Mouse (Mus musculus) embryonic facial prominence, embryonic 12.5 days (tissue): ENCODE measurements around the gene Ppp1r27. TPM values are rescaled to one million over a fixed set of nuclear protein-coding genes. Genes with fewer than 3 reads are reported as not detected.

Experiments used
- ATAC-seq: fragments of 200-750 bp; cut with Nextera tagmentation; 2 replicates; pipeline ENCODE4 v1.8.0; 2017; ENCODE audit not compliant: insufficient number of reproducible peaks, insufficient read depth, low FRiP score, low TSS enrichment
- H3K27ac ChIP-seq: fragments of 300-500 bp; sonication (generic); 2 replicates; pipeline ENCODE4 v1.5.1; 2016; ENCODE audit warnings: mild to moderate bottlenecking
- H3K27me3 ChIP-seq: fragments of 300-500 bp; sonication (generic); 2 replicates; pipeline ENCODE4 v1.6.1; 2016; ENCODE audit warnings: mild to moderate bottlenecking, moderate library complexity
- H3K36me3 ChIP-seq: fragments of 300-500 bp; sonication (generic); 2 replicates; pipeline ENCODE4 v1.6.1; 2016; ENCODE audit warnings: mild to moderate bottlenecking
- H3K4me1 ChIP-seq: fragments of 300-500 bp; sonication (generic); 2 replicates; pipeline ENCODE4 v1.6.1; 2016
- H3K4me2 ChIP-seq: fragments of 300-500 bp; sonication (generic); replicated peaks from 2 replicates; pipeline ENCODE4 v1.6.1; 2016; ENCODE audit warnings: mild to moderate bottlenecking, moderate library complexity
- H3K4me3 ChIP-seq: fragments of 300-500 bp; sonication (generic); 2 replicates; pipeline ENCODE4 v1.5.1; 2016; ENCODE audit warnings: mild to moderate bottlenecking
- H3K9ac ChIP-seq: fragments of 300-500 bp; sonication (generic); 2 replicates; pipeline ENCODE4 v1.6.1; 2016; ENCODE audit warnings: mild to moderate bottlenecking, moderate library complexity
- H3K9me3 ChIP-seq: fragments of 300-500 bp; sonication (generic); 2 replicates; pipeline ENCODE4 v1.6.1; 2016; ENCODE audit warnings: mild to moderate bottlenecking, moderate library complexity
- WGBS: fragments of 180-500 bp; shearing (Covaris S2); methylation state at CpG from one replicate; pipeline ENCODE4 v1.1.7; 2016; 5-methylcytosine and 5-hydroxymethylcytosine counted together
- polyA plus RNA-seq: library from polyadenylated mRNA; unstranded; fragments of >200 nt; fragmentation: Nextera tagmentation; extraction: Ambion mirVana; gene quantifications from 2 replicates; pipeline ENCODE4 v1.2.1, GENCODE M21; 2016

The Ppp1r27 gene
- polyA plus RNA-seq, 1 experiment from 2014 or later, result 0.36 TPM

DNA sequence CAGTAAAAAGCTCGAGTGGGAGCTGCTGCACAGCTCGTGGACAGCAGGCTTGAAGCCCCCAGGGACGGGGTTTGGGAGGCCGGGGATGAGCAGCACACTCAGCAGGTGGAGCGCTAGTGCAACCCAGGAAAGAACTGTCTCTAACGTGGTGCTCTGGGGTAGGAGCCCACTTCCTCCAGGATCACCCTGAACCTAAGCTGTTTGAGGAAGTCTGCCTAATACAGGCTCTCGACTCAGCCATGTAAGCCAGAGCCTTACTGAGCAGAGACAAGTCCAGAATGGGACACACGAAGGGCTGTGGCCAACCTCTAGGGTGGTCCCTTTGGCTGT is 12.0 kb downstream of the Ppp1r27 start:
- WGBS, result 55% methylated on average over 8 of the region's 8 CpGs

DNA sequence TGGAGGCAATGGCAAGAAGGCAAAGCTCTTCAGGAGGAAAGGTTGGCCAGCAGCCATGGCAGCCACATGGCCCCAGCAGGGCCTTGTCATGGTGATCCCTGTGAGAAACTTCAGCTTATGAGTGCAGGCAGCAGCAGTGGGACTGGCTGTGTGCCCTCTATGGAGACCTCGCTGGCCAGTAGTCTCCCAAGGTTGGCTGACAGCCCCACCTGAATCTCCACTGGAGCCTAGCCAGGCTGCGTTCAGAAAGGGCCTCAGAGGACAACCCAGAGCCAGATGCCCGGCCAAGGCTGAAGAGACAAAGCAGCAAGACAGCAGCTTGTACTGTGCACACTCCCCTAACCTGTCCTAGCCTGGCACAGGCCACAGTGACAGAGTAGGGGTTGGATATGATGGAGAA is 12.4 kb downstream of the Ppp1r27 start:
- Histone ChIP-seq H3K9ac (no peak overlapping the region), H3K27me3 (peaks cover 7% of the 10 kb centered on the region), H3K36me3 (peaks cover 21% of the 10 kb centered on the region), H3K4me2 (no peak overlapping the region), H3K9me3 (no peaks in the 10 kb centered on the region), H3K4me3 (no peak overlapping the region), H3K27ac (peak overlapping the region; percentile 14; the same call in 1 of the 2 replicates), H3K4me1 (peaks cover 24% of the 10 kb centered on the region)
- WGBS, result 81% methylated on average over 3 of the region's 3 CpGs
- ATAC-seq, result no peak

More for the DNA sequence above, 12.0 kb downstream of the Ppp1r27 start:
- H3K9me3 ChIP-seq, result no peaks in the 10 kb centered on the region
- peaks cover 25% of the 10 kb centered on the region for H3K36me3 ChIP-seq
- 0 out of 2 replicates have a peak overlapping the region, but pooled peaks have one; percentile 1 for H3K9ac ChIP-seq
- peaks cover 5% of the 10 kb centered on the region for H3K27me3 ChIP-seq
- H3K27ac ChIP-seq, result peak overlapping the region; percentile 14
- ATAC-seq, result peak; percentile 17; the same call in 1 of the 2 replicates
- H3K4me2 ChIP-seq, result no peak overlapping the region
- no peak overlapping the region for H3K4me3 ChIP-seq
- peaks cover 24% of the 10 kb centered on the region for H3K4me1 ChIP-seq

GRCm38 (mm10) chr11:120535804-120536203 is 15.1 kb downstream of the Ppp1r27 start:
- Histone ChIP-seq H3K4me1 (peaks cover 26% of the 10 kb centered on the region), H3K4me3 (no peak overlapping the region), H3K27me3 (peaks cover 33% of the 10 kb centered on the region), H3K4me2 (no peak overlapping the region), H3K9ac (no peak overlapping the region), H3K36me3 (no peaks in the 10 kb centered on the region), H3K9me3 (no peaks in the 10 kb centered on the region), H3K27ac (no peak overlapping the region)
- 74% methylated on average over 3 of the region's 3 CpGs for WGBS
- no peak for ATAC-seq

GRCm38 (mm10) chr11:120535145-120535544 is 15.8 kb downstream of the Ppp1r27 start:
- H3K27ac ChIP-seq, result no peak overlapping the region
- 62% methylated on average over 3 of the region's 3 CpGs for WGBS
- peaks cover 26% of the 10 kb centered on the region for H3K4me1 ChIP-seq
- H3K4me2 ChIP-seq, result no peak overlapping the region
- no peak for ATAC-seq
- no peaks in the 10 kb centered on the region for H3K36me3 ChIP-seq
- H3K4me3 ChIP-seq, result no peak overlapping the region
- no peaks in the 10 kb centered on the region for H3K9me3 ChIP-seq
- no peak overlapping the region for H3K9ac ChIP-seq
- peaks cover 40% of the 10 kb centered on the region for H3K27me3 ChIP-seq

- ATAC-seq, result no peak
- no peak overlapping the region for H3K4me3 ChIP-seq
- H3K4me2 ChIP-seq, result no peak overlapping the region
- WGBS, result 88% methylated on average over 8 of the region's 8 CpGs
- no peak overlapping the region for H3K27ac ChIP-seq
- H3K9ac ChIP-seq, result no peak overlapping the region
- H3K36me3 ChIP-seq, result no peaks in the 10 kb centered on the region
- H3K27me3 ChIP-seq, result peaks cover 51% of the 10 kb centered on the region
- peaks cover 16% of the 10 kb centered on the region for H3K4me1 ChIP-seq
- no peaks in the 10 kb centered on the region for H3K9me3 ChIP-seq
These were observed 16.8 kb downstream of the Ppp1r27 start for GRCm38 (mm10) chr11:120534093-120534492.

- Histone ChIP-seq H3K4me1 (peaks cover 9% of the 10 kb centered on the region; the same call in 1 of the 2 replicates), H3K27me3 (peaks cover 65% of the 10 kb centered on the region), H3K36me3 (no peaks in the 10 kb centered on the region), H3K27ac (no peak overlapping the region), H3K4me3 (no peak overlapping the region), H3K9me3 (no peaks in the 10 kb centered on the region), H3K9ac (no peak overlapping the region), H3K4me2 (no peak overlapping the region)
- no peak for ATAC-seq
- 29% methylated on average over 9 of the region's 9 CpGs for WGBS
These were observed 19.3 kb downstream of the Ppp1r27 start for GRCm38 (mm10) chr11:120531646-120532045.

DNA sequence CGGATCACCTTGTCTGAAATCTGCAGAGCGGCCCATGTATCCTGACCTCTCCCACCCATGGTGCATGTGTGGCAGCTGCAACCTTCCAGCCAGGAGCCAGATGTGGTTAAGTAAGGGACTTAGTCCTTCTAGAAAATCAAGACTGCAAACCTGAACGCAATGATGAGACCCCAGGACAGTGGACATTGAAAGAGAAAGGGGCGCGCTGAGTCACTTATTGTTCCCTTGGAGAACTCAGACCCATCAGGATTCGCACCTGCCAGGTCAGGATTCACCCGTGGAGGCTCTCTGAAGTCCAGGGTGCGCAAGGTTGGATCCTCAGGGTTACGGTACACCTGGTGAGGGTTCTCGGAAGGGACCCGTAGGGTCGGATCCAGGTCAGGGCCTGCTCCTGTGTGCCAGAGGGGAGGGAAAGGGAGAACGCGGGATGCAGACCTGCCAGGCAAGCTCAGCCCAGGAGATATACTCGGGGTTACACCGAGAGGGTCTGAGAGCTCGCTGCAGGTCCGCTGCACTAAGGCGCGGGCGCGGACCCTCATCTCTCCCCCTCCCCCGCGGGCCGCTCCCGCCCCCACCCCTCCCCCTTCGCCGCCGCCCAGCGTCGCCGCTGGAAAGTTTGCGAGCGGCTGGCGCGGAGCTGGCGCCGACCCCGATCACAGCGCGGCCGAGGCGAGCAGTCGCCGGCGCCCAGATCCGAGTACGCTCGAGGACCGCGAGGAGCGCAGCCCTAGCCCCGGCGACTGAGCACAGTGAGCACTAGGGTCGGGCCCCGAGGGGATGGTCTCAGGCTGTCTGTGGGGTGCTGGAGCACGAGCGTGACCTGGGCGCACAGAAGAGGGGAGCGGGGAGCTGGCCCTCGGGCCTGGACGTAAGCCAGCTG is 20.6 kb downstream of the Ppp1r27 start, which contains the start of gene Gcgr:
Gene Gcgr (plus strand): TSS at position 615 of the 880 bp plus-strand sequence.
- H3K9ac ChIP-seq, result peak within 1 kb of the TSS; percentile 65
- H3K9me3 ChIP-seq, result no peaks in the 10 kb centered on the region
- H3K27ac ChIP-seq, result no peak within 1 kb of the TSS
- 8% methylated on average over 46 of the region's 62 CpGs for WGBS
- no peak; the same call in 1 of the 2 replicates for ATAC-seq
- H3K36me3 ChIP-seq, result no peaks in the 10 kb centered on the region
- H3K4me1 ChIP-seq, result peaks cover 9% of the 10 kb centered on the region; the same call in 1 of the 2 replicates
- peaks cover 65% of the 10 kb centered on the region for H3K27me3 ChIP-seq
- peak within 1 kb of the TSS; percentile 40 for H3K4me3 ChIP-seq
- peak within 1 kb of the TSS; percentile 83 for H3K4me2 ChIP-seq

DNA sequence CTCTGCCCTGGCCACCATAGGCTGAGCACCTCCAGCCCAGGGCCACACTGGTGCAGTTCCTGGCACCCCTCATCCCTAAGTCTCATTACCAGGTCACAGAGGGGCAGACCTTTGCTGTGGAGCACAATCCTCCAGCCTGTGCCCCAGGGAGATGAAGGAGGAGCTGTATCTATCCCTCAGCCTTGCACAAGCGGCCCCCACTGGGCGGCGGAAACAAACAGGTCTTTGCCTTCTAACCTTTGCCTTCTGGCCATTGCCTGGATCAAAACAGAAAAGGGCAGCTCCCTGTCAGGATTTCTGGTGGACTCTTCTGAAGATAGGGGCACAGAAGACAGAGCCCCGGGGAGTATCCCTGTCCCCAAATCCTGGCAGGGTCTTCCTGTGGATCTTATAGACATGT is 22.0 kb downstream of the Ppp1r27 start:
- H3K27ac ChIP-seq, result no peak overlapping the region
- ATAC-seq, result no peak
- H3K27me3 ChIP-seq, result peaks cover 60% of the 10 kb centered on the region
- H3K9ac ChIP-seq, result no peak overlapping the region
- no peak overlapping the region for H3K4me2 ChIP-seq
- no peaks in the 10 kb centered on the region for H3K9me3 ChIP-seq
- no peaks in the 10 kb centered on the region for H3K36me3 ChIP-seq
- H3K4me1 ChIP-seq, result peaks cover 9% of the 10 kb centered on the region; the same call in 1 of the 2 replicates
- 34% methylated on average over 4 of the region's 4 CpGs for WGBS
- no peak overlapping the region for H3K4me3 ChIP-seq

GRCm38 (mm10) chr11:120527690-120528354 is 23.1 kb downstream of the Ppp1r27 start:
- Histone ChIP-seq H3K27me3 (peaks cover 51% of the 10 kb centered on the region), H3K9ac (no peak overlapping the region), H3K4me3 (no peak overlapping the region), H3K36me3 (no peaks in the 10 kb centered on the region), H3K27ac (no peak overlapping the region), H3K9me3 (no peaks in the 10 kb centered on the region), H3K4me1 (peaks cover 9% of the 10 kb centered on the region; the same call in 1 of the 2 replicates), H3K4me2 (no peak overlapping the region)
- ATAC-seq, result no peak
- WGBS, result 73% methylated on average over 9 of the region's 9 CpGs

DNA sequence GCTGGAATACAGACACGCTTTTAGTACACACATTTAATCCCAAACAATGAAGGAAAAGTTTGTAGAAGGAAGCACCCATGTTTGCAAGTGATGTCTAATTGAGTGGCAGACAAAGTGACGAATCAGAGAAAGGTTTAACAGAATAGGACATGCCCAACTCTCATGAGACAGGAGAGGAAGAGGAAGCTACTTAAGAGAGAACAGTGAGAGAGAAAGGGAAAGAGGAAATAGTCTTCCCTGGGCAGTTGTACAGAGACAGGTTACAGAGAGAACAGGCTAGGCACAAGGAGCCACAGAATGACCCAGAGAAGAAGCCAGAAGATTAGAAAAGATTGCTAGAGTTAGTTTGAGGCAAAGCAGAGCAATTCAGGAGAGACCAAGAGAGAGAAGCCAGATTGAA is 25.0 kb downstream of the Ppp1r27 start:
- H3K4me3 ChIP-seq, result no peak overlapping the region
- H3K4me1 ChIP-seq, result peaks cover 9% of the 10 kb centered on the region; the same call in 1 of the 2 replicates
- 72% methylated on average over 2 of the region's 2 CpGs for WGBS
- H3K9me3 ChIP-seq, result no peaks in the 10 kb centered on the region
- no peak overlapping the region for H3K4me2 ChIP-seq
- peaks cover 33% of the 10 kb centered on the region for H3K27me3 ChIP-seq
- ATAC-seq, result no peak
- no peak overlapping the region for H3K9ac ChIP-seq
- no peak overlapping the region for H3K27ac ChIP-seq
- H3K36me3 ChIP-seq, result no peaks in the 10 kb centered on the region

- H3K4me1 ChIP-seq, result no peaks in the 10 kb centered on the region
- no peaks in the 10 kb centered on the region for H3K36me3 ChIP-seq
- no peak for ATAC-seq
- no peak overlapping the region for H3K27ac ChIP-seq
- WGBS, result 89% methylated on average over 8 of the region's 8 CpGs
- no peaks in the 10 kb centered on the region for H3K9me3 ChIP-seq
- H3K9ac ChIP-seq, result no peak overlapping the region
- H3K27me3 ChIP-seq, result no peaks in the 10 kb centered on the region; the same call in 1 of the 2 replicates
- no peak overlapping the region for H3K4me2 ChIP-seq
- no peak overlapping the region for H3K4me3 ChIP-seq
These were observed 28.4 kb downstream of the Ppp1r27 start for GRCm38 (mm10) chr11:120522581-120522980.
